Mouse (Mus musculus) CH12.LX (cell line): ENCODE measurements around the gene Smg9. TPM values are rescaled to one million over a fixed set of nuclear protein-coding genes. Genes with fewer than 3 reads are reported as not detected.

Source experiments
- DNase-seq: peaks from one replicate; pipeline ENCODE4 v3.0.0-alpha.2; 2013; ENCODE audit errors: extremely low read depth
- H3K27ac ChIP-seq: 2 replicates; pipeline ENCODE4 v1.5.1; 2012; ENCODE audit warnings: low read depth, mild to moderate bottlenecking, control low read depth, moderate library complexity; ENCODE audit not compliant: insufficient read depth
- H3K27me3 ChIP-seq: replicated peaks from 2 replicates; pipeline ENCODE3; 2012; ENCODE audit warnings: inconsistent platforms
- H3K36me3 ChIP-seq, 2 experiments: replicated peaks in 1 of 2; 2 replicates each; pipeline versions ENCODE3 to v1.6.1; 2012; ENCODE audit warnings: inconsistent platforms in 1 of 2, low read length in 1 of 2, mild to moderate bottlenecking in 1 of 2, mixed read lengths in 1 of 2, moderate library complexity in 1 of 2; ENCODE audit not compliant: control insufficient read depth in 1 of 2, insufficient read depth in 1 of 2
- H3K4me1 ChIP-seq, 2 experiments: 2 replicates each; pipeline ENCODE4 v1.6.1; 2012; ENCODE audit warnings: inconsistent platforms in 1 of 2, moderate library complexity in 1 of 2; ENCODE audit not compliant: insufficient read depth in 2 of 2, control insufficient read depth in 1 of 2
- H3K4me2 ChIP-seq: 2 replicates; pipeline ENCODE4 v1.6.1; 2012; ENCODE audit warnings: low read depth, mild to moderate bottlenecking, control low read depth; ENCODE audit not compliant: poor library complexity, insufficient read depth, severe bottlenecking
- H3K4me3 ChIP-seq, 3 experiments: fragments of 150-350 bp in 1 of 3; sonication (generic) in 1 of 3; replicated peaks in 1 of 3; 2 replicates each; pipeline versions ENCODE3 to v1.5.1; 2011 to 2012; ENCODE audit warnings: low read depth in 2 of 3, low read length in 2 of 3, mild to moderate bottlenecking in 2 of 3, moderate library complexity in 2 of 3, control low read depth in 1 of 3, improper control_type of control experiment in 1 of 3, inconsistent platforms in 1 of 3, mixed read lengths in 1 of 3; ENCODE audit not compliant: poor library complexity in 1 of 3
- H3K79me2 ChIP-seq: replicated peaks from 2 replicates; pipeline ENCODE4 v1.6.1; 2012; ENCODE audit warnings: mild to moderate bottlenecking, moderate library complexity; ENCODE audit not compliant: control insufficient read depth, poor library complexity, insufficient read depth, severe bottlenecking; ENCODE audit errors: extremely low read depth
- H3K9ac ChIP-seq: 2 replicates; pipeline ENCODE4 v1.6.1; 2012; ENCODE audit warnings: low read depth, mild to moderate bottlenecking, control low read depth, moderate library complexity; ENCODE audit not compliant: insufficient read depth
- H3K9me3 ChIP-seq: replicated peaks from 2 replicates; pipeline ENCODE3; 2012; ENCODE audit warnings: low read length, inconsistent platforms, mixed read lengths
- BHLHE40 ChIP-seq: IDR thresholded peaks from 2 replicates; pipeline ENCODE4 v1.6.1; 2011; ENCODE audit warnings: mild to moderate bottlenecking, low read depth, low read length, improper control_type of control experiment
- CTCF ChIP-seq, 2 experiments: IDR thresholded peaks in 1 of 2; conservative IDR thresholded peaks in 1 of 2; 2 replicates each; pipeline ENCODE4 v1.5.1; 2011 to 2012; ENCODE audit warnings: low read depth in 2 of 2, low read length in 2 of 2, improper control_type of control experiment in 1 of 2, inconsistent platforms in 1 of 2, mild to moderate bottlenecking in 1 of 2, moderate library complexity in 1 of 2
- E2F4 ChIP-seq: IDR thresholded peaks from 2 replicates; pipeline ENCODE4 v1.6.1; 2011; ENCODE audit warnings: low read depth, low read length, improper control_type of control experiment; ENCODE audit not compliant: insufficient replicate concordance
- ELF1 ChIP-seq: IDR thresholded peaks from 2 replicates; pipeline ENCODE4 v1.6.1; 2014; ENCODE audit warnings: low read depth, mild to moderate bottlenecking, inconsistent platforms, low read length, improper control_type of control experiment
- EP300 ChIP-seq: IDR thresholded peaks from 2 replicates; pipeline ENCODE4 v1.6.1; 2011; ENCODE audit warnings: low read length, improper control_type of control experiment
- ETS1 ChIP-seq: conservative IDR thresholded peaks from 2 replicates; pipeline ENCODE4 v1.6.1; 2012; ENCODE audit warnings: low read depth, mild to moderate bottlenecking, inconsistent platforms, low read length, improper control_type of control experiment, moderate library complexity
- GABPA ChIP-seq: IDR thresholded peaks from 2 replicates; pipeline ENCODE4 v1.6.1; 2012; ENCODE audit warnings: low read depth, low read length, improper control_type of control experiment, inconsistent platforms; ENCODE audit not compliant: insufficient replicate concordance
- HCFC1 ChIP-seq: IDR thresholded peaks from 2 replicates; pipeline ENCODE4 v1.6.1; 2012; ENCODE audit warnings: low read depth, mild to moderate bottlenecking, inconsistent platforms, low read length, improper control_type of control experiment
- KAT2A ChIP-seq: IDR thresholded peaks from 2 replicates; pipeline ENCODE4 v1.6.1; 2012; ENCODE audit warnings: low read length, improper control_type of control experiment, inconsistent platforms; ENCODE audit not compliant: insufficient replicate concordance
- MAFK ChIP-seq: IDR thresholded peaks from 2 replicates; pipeline ENCODE4 v1.6.1; 2011; ENCODE audit warnings: low read length, improper control_type of control experiment; ENCODE audit not compliant: insufficient replicate concordance
- NELFE ChIP-seq: IDR thresholded peaks from 2 replicates; pipeline ENCODE4 v1.6.1; 2011; ENCODE audit warnings: low read depth, low read length, improper control_type of control experiment
- PAX5 ChIP-seq: IDR thresholded peaks from 2 replicates; pipeline ENCODE4 v1.6.1; 2012; ENCODE audit warnings: low read length, inconsistent platforms, mixed read lengths
- RAD21 ChIP-seq: IDR thresholded peaks from 2 replicates; pipeline ENCODE4 v1.6.1; 2011; ENCODE audit warnings: low read depth, mild to moderate bottlenecking, low read length, improper control_type of control experiment, moderate library complexity
- RCOR1 ChIP-seq: conservative IDR thresholded peaks from 2 replicates; pipeline ENCODE4 v1.6.1; 2012; ENCODE audit warnings: low read depth, mild to moderate bottlenecking, inconsistent platforms, low read length, improper control_type of control experiment
- SMC3 ChIP-seq: IDR thresholded peaks from 2 replicates; pipeline ENCODE4 v1.6.1; 2011; ENCODE audit warnings: low read depth, low read length, improper control_type of control experiment
- TBP ChIP-seq: conservative IDR thresholded peaks from 2 replicates; pipeline ENCODE4 v1.6.1; 2011; ENCODE audit warnings: low read depth, low read length, improper control_type of control experiment
- TCF12 ChIP-seq: IDR thresholded peaks from 2 replicates; pipeline ENCODE4 v1.6.1; 2014; ENCODE audit warnings: low read depth, mild to moderate bottlenecking, inconsistent platforms, low read length, improper control_type of control experiment
- USF1 ChIP-seq: IDR thresholded peaks from 2 replicates; pipeline ENCODE4 v1.6.1; 2014; ENCODE audit warnings: low read depth, mild to moderate bottlenecking, inconsistent platforms, low read length, improper control_type of control experiment
- ZKSCAN1 ChIP-seq: IDR thresholded peaks from 2 replicates; pipeline ENCODE4 v1.6.1; 2012; ENCODE audit warnings: low read depth, inconsistent platforms, low read length, improper control_type of control experiment, borderline replicate concordance
- ZMIZ1 ChIP-seq: IDR thresholded peaks from 2 replicates; pipeline ENCODE4 v1.6.1; 2012; ENCODE audit warnings: low read depth, mild to moderate bottlenecking, inconsistent platforms, low read length, improper control_type of control experiment
- ZNF384 ChIP-seq: IDR thresholded peaks from 2 replicates; pipeline ENCODE4 v1.6.1; 2012; ENCODE audit warnings: low read depth, low read length, improper control_type of control experiment, inconsistent platforms
- dilution Hi-C: fragments of 300-500 bp; cut with MboI; formaldehyde crosslinking; loops from 2 replicates; pipeline ENCODE4 v1.14.3; 2020; ENCODE audit warnings: low sequenced_read_pairs; ENCODE audit not compliant: extremely low pct_unique_long_range_greater_than_20kb, extremely low pct_ligation_motif_present
- in situ Hi-C: fragments of 300-500 bp; cut with MboI; formaldehyde crosslinking; loops from 3 replicates; pipeline ENCODE4 v1.14.3; 2019; ENCODE audit warnings: low sequenced_read_pairs, low pct_ligation_motif_present, low pct_unique_long_range_greater_than_20kb, mixed read lengths
- polyA plus RNA-seq: library from polyadenylated mRNA; unstranded; fragments of >175 nt; gene quantifications from 2 replicates; pipeline ENCODE4 v1.2.1, GENCODE M21; 2012; ENCODE audit warnings: low read depth; ENCODE audit not compliant: insufficient read length
- total RNA-seq, 2 experiments: library from RNA; depleted of rRNA; stranded (reverse); fragments of 300-350 nt in 1 of 2; fragments of >200 nt in 1 of 2; gene quantifications; 2 replicates each; pipeline ENCODE4 v1.2.3; 2012 to 2014

The Smg9 gene
- total and polyA plus RNA-seq, 3 experiments = 19.9 to 26.8 (median 20.5) TPM

DNA sequence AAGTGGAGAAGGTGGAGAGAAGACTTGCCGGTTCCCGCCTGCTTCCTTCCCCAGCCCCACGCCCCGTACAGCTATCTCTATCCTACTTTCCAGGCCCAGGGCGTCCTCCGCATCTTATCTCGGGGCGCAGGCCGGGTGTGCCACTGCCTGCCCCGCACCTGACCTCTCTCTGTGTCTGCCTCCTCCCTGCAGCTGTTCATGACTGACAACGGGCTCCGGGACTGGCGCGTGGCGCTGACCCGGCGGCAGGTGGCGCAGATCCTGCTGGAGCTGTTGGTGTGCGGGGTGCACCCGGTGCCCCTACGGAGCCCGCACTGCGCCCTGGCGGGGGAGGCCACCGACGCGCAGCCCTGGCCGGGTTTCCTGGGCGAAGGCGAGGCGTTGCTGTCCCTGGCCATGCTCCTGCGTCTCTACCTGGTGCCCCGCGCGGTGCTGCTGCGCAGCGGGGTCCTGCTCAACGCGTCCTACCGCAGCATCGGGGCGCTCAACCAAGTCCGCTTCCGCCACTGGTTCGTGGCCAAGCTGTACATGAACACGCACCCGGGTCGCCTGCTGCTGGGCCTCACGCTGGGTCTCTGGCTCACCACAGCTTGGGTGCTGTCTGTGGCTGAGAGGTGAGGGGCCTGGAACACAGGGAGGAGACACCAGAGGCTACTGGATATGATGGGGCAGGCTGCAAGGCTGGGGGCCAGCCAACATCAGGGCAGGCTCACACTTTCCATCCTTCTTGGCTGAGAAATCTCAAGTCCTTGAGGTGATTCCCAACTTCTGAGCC is 22.1 kb upstream of the Smg9 start:
- Histone ChIP-seq H3K27me3 (no peaks in the 10 kb centered on the region), H3K36me3 (peaks cover 0 to 22% of the 10 kb centered on the region in 2 experiments), H3K27ac (no peak overlapping the region), H3K4me3 (no peak overlapping the region), H3K4me1 (peaks cover 37 to 71% of the 10 kb centered on the region in 2 experiments), H3K4me2 (no peak overlapping the region), H3K9me3 (no peaks in the 10 kb centered on the region), H3K79me2 (no peaks in the 10 kb centered on the region), H3K9ac (no peak overlapping the region)
- dilution Hi-C loops = no loop called here
- no peak for TF ChIP-seq USF1
- TF ChIP-seq HCFC1 = no peak
- TF ChIP-seq MAFK = no peak
- TF ChIP-seq EP300 = no peak
- TF ChIP-seq ZKSCAN1 = no peak
- TF ChIP-seq TBP = no peak
- TF ChIP-seq ELF1 = no peak
- no peak for TF ChIP-seq SMC3
- TF ChIP-seq TCF12 = no peak
- TF ChIP-seq GABPA = no peak
- no peak for TF ChIP-seq ZNF384
- TF ChIP-seq E2F4 = no peak
- TF ChIP-seq PAX5 = no peak
- TF ChIP-seq ZMIZ1 = no peak
- no peak for TF ChIP-seq BHLHE40
- TF ChIP-seq RCOR1 = no peak
- no peak for TF ChIP-seq ETS1
- no peak for TF ChIP-seq CTCF (conservative IDR thresholded peaks at IDR 0.05 in 1 of 2, IDR thresholded peaks at IDR 0.05 in 1 of 2; ENCODE audit: low read depth in 2 of 2, low read length in 2 of 2)
- DNase-seq = no peak
- in situ Hi-C loops = loop anchor here (25.0 kb wide), 1 partner anchor 415 kb away; the partner anchor contains the start of genes Vmn1r180 and Vmn1r181

GRCm38 (mm10) chr7:24378049-24378701 is 21.2 kb upstream of the Smg9 start:
- Histone ChIP-seq H3K4me1 (peaks cover 32 to 70% of the 10 kb centered on the region in 2 experiments), H3K27ac (no peak overlapping the region), H3K27me3 (no peaks in the 10 kb centered on the region), H3K9ac (no peak overlapping the region), H3K9me3 (no peaks in the 10 kb centered on the region), H3K36me3 (peaks cover 0 to 24% of the 10 kb centered on the region in 2 experiments), H3K4me2 (no peak overlapping the region), H3K79me2 (no peaks in the 10 kb centered on the region), H3K4me3 (no peak overlapping the region)
- dilution Hi-C loops (no loop called here), in situ Hi-C loops (loop anchor here (25.0 kb wide), 1 partner anchor 416 kb away; the partner anchor contains the start of genes Vmn1r180 and Vmn1r181)
- DNase-seq = no peak
- TF ChIP-seq NELFE = no peak
- 0 out of 2 replicates have a peak, but pooled peaks have one; percentile 12 for TF ChIP-seq TCF12
- TF ChIP-seq KAT2A = no peak
- no peak for TF ChIP-seq RAD21
